Mouse (Mus musculus) cerebellum, adult (tissue): ENCODE measurements around the gene Tle3.

Source experiments
- ATAC-seq: cut with Nextera tagmentation; 2 replicates; pipeline ENCODE4 v1.9.2; 2017; ENCODE audit warnings: mild to moderate bottlenecking, moderate library complexity, mixed read lengths; ENCODE audit not compliant: insufficient number of reproducible peaks, low FRiP score, low TSS enrichment

Tle3 gene

DNA sequence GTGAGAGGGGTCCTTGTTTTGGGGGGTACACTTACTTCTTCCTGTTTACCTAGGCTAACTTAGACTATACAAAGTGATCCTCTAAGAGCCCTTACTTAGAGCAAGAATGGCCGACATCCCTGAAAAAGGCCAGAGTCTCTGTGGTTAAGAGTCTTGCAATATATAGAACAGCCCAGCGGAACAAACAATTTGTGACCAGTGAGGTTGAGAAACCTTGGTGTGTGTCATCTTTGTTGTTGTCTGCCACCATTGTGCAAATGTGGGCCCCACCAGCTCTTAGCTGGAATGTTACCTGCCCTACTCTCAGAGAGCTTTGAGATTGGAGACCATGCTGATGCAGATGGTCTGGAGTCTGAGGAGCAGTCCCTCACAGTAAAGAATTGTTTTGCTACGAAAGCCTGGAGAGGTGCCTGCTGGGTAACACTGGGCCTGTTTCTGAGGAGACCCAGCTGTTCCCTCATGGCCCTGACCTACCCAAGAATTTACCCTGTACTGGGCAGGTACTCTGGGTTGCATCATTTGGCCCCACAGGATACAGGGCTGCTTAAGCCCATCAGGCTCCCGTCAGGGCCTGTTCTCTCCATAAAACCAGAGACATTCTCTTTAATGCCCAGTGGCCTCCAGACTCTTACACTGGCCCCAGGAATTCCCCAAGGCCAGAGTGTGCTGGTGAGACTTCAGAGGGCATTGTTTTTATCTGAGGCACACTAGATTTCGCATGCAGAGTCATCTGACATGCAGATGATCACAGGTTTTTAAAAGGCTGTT is 19.6 kb downstream of the Tle3 start:
- no peak for ATAC-seq

DNA sequence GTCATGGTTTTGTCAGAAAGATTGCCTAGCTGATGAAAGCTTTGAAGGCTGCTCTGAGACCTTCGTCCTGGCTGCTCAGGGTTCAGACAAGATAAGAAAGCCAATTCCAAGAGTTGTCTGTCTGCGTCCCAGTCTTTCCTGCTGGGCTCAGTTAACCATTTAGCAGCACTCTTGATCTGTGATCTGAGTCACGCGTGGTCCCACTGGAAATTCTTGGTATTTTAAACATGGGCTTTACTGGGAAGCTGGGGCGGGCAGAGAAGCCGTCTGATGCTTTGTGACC is 20.1 kb downstream of the Tle3 start:
- ATAC-seq = no peak

DNA sequence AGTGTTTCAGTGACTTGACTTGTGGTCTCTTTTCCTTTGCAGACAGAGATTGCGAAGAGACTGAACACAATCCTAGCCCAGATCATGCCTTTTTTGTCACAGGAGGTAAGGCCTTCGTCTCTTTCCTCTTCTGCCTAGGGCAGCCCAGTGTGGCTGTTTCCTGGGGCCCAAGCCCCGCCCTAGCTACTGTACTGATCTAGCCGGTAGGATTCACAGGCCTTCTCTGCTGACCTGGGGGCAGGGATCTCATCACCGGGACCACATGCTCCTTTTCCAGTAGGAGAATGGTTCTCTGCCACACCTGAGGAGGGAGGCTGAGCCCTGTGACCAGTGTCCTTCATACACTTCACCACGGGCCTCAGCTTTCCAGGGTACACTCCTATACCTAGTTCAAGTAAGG is 21.0 kb downstream of the Tle3 start:
- ATAC-seq = no peak

DNA sequence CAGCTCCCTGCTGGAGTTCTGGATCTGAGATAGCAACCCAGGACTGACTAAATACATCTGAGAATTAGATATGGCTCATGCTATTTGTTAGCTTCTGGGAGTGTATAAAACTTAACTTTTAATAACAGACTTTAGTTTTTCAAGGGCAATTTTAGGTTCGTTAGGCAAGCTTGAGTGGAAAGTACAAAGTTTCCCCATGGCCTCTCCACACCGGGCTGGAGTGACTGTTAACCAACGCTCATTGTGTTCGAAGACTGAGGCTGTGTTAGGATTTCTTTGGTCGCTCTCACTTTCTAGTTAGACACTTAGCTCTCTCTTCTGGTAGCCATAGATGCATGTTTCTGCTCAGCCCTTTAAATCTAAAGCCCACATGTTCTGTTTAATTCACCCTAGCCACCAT is 21.7 kb downstream of the Tle3 start:
- ATAC-seq = no peak

DNA sequence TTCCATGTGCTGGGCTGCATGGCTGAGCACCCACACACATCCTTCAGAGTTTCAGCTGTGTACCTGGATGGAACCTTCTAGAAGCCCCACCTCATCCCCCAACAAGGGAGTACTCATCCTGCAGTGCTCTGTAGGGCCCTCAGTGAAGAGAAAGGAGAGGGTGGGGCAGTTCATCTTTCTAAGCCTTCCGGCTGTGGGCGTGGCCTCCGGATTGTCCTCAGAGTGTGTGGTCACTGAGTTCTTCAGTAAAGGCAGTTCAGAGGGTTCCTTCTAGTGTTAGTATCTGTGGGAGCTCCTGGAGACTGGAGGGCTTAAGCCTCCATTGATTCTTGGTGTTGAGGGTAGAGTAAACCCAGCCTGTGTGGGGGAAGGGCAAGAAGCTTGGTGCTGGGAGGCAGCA is 22.9 kb downstream of the Tle3 start:
- no peak for ATAC-seq

DNA sequence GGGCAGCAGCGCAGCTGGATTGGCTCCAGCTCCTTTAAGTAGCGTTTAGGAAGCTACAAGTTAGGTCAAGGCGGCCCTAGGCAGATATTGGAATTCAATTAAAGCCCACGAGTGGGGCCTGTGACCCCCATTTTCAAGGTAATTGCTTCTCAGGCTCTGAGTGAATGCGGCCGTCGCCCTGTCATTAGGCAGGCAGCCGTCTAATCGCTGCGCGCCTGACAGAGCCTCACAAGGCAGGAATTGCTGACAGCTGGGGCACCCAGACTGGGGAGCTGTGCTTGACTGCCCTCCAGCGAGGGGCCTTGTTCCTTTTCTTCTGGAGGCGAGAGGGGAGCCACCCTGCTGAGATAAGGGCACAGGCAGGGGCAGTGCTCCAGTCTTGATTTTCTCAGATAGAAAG is 24.3 kb downstream of the Tle3 start:
- ATAC-seq = no peak

DNA sequence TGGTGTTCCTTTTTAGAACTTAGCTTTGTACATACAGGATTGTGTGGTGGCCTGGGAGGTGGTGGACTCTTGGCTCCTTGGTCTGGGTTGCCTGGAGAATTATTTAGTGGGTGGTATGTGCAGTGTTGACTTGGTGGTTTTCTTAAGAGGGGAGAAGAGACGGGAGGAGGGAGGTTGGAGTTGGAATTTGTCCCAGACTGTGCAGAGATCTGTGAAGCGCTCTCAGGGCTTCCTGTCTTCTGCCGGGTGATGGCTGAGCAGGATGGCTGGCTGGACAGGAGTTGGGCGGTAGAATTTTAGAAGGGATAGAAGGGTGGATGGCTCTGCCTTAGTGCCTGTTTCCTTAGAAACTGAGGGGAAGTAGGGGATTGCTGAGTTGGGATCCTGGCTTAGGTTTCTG is 25.0 kb downstream of the Tle3 start:
- ATAC-seq = no peak

DNA sequence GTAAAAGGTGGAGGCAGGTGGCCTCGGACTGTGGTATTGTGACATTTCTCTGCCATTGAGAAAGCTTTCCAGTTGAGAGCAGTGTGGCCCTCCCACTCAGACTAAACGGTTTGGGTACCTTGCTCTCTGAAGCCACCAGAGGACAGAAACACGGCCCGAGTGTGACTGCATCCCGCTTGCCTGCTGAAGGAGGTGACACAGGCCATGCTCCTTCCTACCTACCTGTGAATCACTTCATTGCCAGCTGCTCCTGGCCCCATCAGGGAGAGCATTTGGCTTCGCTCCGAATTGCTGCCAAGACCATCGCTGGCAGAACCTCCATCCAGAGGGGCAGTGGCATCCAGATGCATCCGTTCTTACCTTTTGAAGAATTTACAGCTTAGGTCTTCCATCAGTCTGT is 26.0 kb downstream of the Tle3 start:
- no peak for ATAC-seq

DNA sequence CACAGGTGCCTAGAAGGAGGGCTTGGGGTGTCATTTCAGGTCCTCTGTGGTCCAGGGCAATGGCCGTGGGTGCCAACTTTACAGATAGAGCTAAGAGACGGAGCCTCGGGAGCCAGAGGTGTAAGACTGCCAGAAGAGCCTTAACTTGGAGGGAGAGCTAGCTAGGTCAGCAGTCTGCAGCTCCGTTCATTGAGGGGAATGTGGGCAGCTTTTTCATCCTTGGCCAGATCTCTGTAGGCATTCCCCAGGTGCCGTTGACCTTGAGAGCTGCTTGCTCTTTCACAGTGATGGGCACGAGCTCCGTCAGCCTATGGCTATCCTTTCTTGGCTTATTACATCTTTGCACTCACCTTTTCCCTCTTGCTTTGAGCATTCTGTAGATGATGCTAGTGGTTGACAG is 28.0 kb downstream of the Tle3 start:
- ATAC-seq = no peak

DNA sequence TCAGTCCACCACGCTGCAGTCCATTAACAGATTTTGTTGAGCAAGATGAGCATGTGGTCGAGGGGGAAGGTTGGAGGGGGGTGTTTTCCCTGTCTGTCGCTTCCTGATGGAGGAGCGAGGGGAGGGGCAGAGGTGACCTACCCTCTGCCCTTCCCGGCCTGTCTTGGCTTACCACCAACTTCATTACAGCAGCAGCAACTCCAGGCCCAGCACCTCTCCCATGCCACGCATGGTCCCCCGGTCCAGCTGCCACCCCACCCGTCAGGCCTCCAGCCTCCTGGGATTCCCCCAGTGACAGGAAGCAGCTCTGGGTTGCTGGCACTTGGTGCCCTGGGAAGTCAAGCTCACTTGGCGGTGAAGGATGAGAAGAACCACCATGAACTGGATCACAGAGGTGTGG is 29.5 kb downstream of the Tle3 start:
- no peak for ATAC-seq

DNA sequence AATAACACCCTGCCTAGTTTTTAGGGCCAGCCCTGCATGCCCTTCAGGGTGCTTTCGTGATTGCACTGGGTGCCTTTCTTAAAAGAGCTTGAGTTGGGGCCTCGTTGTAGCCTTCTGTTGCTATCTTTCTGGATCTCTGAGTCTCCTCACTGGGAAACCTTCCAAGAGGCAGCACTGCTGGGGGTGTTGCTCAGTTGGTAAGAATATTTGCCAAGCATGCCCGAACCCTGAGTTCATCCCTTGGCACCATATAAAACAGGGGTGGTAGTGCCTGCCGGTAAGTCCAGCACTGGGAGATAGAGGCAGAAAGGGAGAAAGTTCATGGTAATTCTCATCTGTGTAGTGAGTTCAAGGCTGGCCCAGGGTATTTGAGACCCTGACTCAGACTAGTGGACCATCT is 30.1 kb downstream of the Tle3 start:
- no peak for ATAC-seq

DNA sequence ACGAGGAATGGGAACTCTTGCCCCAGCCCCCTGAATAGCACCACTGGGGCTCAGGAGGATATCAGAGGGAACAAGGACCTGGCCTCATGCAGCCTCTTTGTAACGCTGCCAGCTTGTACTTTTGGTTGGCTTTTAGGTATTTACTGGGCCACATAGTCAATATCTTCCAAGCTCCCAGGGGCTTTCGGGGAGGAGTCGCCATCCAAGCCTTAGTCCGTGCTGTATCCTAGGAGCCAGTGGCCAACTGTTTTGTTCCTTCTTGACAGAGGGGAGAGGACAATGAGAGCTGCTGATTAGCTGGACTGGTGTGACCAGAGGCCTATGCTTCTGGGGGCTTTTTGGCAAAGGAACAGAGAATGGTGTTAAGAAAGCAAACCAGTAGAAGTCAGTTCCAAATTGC is 30.6 kb downstream of the Tle3 start:
- ATAC-seq = no peak

DNA sequence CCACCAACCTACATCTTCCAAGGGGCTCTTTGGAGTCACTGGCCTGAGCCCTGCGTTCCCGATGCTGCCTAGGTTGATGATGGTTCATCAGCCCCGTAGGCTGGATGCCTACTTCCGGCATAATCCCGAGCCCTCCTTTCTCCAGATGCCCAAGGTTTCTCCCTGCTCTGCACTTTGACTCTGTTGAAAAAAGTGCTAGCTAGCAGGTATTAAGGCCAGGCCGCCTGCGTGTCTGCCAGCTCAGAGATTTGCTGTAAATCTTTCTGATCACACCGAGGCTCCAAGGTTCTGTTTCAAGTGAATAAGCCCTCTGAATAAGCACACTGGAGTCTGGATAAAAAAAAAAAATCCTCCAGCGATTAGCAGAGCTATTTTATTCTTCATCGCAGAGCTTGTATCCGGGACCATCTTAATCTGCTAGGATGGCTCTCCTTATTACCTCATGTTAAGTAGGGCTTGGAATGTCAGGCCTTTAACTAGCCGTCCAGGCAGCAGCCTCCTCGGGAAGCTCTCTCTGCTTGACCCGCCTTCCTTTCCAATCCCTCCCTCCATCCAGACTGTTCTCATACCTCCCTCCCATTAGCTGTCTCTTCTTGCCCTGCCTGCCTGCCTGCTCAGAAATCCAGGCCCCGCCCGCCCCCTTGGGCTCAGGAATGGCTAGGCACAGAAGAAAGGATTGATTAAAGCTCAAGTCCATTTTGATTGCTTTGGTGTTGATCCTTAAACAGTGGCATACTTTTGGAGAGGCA is 31.9 kb downstream of the Tle3 start:
- no peak for ATAC-seq

DNA sequence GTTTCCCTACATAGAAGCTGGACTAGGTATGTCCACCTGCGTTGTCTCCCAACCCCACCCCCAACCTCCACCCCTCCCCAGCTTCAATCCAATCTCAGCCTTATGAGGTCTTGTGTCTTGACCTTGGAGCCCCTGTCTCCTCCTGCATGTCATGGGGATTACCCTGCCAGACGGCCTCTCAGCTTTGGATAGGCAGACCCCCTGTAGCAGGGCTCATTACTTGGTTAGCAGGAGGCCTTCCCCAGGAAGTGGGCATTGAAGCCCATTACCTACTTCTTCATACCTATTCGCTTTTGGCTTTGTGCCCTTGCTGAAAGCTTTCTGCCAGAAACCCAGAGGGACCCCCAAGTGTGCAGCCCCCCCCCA is 32.4 kb downstream of the Tle3 start:
- ATAC-seq = no peak

DNA sequence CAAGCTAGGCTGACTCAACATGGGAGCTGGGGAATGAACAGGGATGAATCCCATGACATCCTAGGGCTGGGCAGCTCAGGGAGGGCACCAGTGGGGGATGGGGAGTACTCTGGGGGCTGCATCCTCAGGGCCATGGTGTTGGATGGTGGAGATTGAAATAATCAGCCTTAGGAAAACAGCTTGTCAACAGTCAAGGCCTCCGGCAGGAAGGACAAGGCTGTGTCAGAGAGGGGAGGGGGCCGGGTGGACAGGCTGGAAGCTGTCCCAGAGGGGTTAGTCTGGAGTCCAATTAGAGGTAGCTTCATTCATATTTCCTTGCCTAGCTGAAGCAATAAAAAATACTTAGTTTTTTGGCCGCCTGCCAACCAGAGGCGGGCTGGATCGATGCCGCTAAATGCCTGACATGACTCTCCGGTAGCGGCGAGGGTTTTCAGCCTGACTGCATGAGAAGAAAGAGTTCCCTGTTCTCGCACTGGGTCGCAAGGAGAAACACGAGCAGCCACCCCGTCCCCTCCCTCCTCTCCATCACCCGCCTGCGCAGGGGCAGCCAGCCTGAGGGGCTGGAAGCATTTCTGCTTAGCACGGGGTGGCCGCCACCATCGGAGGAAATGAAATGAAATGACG is 32.9 kb downstream of the Tle3 start:
- ATAC-seq = no peak

DNA sequence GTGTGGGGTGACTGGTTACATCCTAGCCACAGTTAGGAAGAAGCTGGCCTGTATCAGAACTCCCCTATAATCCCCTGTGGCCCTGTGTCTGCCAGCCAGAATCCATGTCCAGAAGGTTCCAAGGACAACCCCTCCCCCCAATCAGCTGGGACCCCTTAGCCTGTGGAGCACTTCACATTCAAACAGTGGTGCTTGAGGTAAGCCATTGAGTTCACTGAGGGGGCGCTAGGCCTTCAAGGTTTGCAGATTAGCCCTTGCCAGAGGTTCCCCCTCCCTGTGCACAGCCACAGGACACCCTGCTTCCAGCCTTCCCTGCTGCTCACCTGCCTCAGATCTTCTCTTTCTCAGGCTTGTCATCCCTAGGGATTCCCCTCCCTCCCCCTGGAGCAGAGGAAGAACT is 34.2 kb downstream of the Tle3 start:
- no peak for ATAC-seq

DNA sequence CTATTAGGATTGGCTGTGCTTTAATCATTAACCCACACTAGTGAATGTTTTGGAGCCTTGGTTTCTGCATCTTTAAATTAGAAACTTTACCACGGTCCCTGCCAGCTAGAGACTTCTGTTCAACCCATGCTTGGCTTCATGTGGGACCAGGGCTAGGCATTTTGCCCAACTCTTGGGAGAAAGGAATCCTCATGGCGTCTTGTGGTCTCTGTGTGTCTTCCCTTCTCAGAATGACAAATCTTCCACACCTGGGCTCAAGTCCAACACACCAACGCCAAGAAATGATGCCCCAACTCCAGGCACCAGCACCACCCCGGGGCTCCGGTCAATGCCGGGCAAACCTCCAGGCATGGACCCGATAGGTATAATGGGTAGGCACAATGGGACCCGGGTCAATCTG is 36.9 kb downstream of the Tle3 start:
- no peak for ATAC-seq

DNA sequence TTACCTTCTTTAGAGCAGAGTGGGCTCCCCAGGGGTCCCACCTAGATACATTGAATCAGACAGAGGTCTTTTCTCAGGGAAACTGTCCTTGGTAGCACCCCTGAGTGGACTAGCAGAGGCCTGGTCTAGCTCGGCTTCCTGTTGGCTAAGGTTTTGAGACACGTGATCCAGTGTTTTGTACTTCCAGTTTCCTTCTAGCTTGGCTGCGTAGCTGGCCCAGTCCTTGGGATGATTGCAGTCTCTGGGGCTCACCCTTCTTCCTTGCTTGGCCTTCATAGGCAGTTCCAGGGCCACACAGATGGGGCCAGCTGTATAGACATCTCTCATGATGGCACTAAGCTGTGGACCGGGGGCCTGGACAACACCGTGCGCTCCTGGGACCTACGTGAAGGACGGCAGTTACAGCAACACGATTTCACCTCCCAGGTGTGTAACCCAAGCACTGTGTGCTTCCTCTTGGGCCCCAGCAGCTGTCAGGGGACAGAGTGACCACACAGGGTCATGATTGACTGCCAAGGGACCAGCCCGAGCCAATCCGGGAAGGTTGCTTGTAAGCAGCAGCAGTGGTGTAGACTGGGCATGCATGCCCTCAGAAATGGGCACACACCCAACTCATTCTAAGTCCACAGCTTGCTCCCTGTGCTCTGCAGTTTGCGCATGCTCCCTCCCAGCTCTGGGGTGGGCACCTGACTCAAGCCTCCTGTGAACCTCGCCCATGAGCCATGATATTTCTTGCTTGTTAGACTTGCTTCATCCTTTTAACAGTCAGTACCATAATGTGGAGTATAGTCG is 41.7 kb downstream of the Tle3 start:
- no peak for ATAC-seq

DNA sequence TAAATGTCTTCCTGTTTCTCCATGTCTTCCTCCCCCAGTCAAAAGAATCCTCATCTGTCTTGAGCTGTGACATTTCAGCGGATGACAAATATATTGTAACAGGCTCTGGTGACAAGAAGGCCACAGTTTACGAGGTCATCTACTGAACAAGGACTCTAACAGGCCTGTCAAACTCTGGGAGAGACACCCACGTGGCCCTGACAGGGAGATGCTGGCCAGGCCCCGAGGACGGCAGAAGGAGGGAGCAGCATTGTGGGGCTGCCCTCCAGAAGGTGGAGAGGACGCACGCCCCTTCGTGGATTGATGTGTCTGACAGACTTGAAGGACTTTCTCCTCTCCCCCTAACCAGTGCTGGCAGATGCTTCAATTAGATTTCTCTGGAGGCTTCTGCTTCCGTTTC is 44.4 kb downstream of the Tle3 start:
- no peak for ATAC-seq

DNA sequence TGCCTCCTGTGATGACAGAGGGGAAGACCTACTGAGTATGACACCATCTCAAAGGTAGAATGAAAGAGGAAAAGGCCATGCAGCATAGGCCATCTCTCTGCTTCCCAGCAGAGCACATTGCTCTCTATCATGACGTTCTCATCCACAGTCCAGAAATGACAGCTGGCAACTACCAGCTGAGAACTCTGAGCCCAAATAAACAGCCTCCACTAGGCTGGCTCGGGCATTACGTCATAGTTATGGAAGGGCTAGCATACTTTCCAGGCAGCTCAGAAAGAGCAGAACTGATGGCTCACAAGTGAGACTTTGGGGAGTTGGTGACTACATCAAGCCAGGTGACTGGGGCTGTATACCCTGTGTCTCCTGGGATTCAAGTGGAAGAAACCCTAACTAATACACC is 49.5 kb downstream of the Tle3 start:
- ATAC-seq = no peak

DNA sequence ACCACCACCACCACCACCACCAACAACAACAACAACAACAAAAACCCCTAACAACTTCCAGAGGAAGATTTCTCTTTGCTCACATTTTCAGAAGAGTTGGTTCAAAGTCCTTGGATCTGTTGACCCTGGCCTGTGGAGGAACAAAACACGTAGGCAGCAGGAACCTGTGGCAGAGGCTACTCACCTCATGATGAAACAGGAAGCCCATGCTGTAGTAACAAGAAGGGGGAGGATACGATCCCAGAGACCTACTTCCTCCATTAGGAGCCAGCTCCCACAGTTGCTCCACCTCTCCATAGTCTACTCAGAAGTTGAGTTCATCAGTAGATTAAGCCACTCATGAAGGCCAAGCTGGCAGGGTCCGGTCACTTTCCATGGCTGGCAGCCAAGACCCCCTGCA is 52.1 kb downstream of the Tle3 start:
- ATAC-seq = no peak
